Mouse (Mus musculus) MEL (cell line): ENCODE measurements around the gene 1110051M20Rik. TPM values are rescaled to one million over a fixed set of nuclear protein-coding genes. Genes with fewer than 3 reads are reported as not detected.

Source experiments
- DNase-seq: peaks from one replicate; pipeline ENCODE4 v3.0.0; 2011; ENCODE audit warnings: low read depth, low spot score
- H3K27ac ChIP-seq: 2 replicates; pipeline ENCODE4 v1.5.1; 2012; ENCODE audit warnings: low read depth, mild to moderate bottlenecking, control low read depth, low read length, moderate library complexity; ENCODE audit not compliant: control insufficient read depth
- H3K27me3 ChIP-seq, 2 experiments: fragments of 150-350 bp in 1 of 2; sonication (generic) in 1 of 2; 2 replicates each; pipeline ENCODE4 v1.6.1; 2012; ENCODE audit warnings: low read length in 2 of 2, mild to moderate bottlenecking in 2 of 2, improper control_type of control experiment in 1 of 2, moderate library complexity in 1 of 2; ENCODE audit not compliant: insufficient read depth in 2 of 2, control insufficient read depth in 1 of 2
- H3K36me3 ChIP-seq, 2 experiments: 2 replicates each; pipeline ENCODE4 v1.6.1; 2012 to 2014; ENCODE audit warnings: low read length in 2 of 2, improper control_type of control experiment in 1 of 2, inconsistent platforms in 1 of 2, mild to moderate bottlenecking in 1 of 2; ENCODE audit not compliant: insufficient read depth in 2 of 2, control insufficient read depth in 1 of 2
- H3K4me1 ChIP-seq, 2 experiments: fragments of 150-350 bp in 1 of 2; sonication (generic) in 1 of 2; 2 replicates each; pipeline ENCODE4 v1.6.1; 2012; ENCODE audit warnings: low read length in 2 of 2, improper control_type of control experiment in 1 of 2, mild to moderate bottlenecking in 1 of 2; ENCODE audit not compliant: insufficient read depth in 2 of 2, control insufficient read depth in 1 of 2
- H3K4me3 ChIP-seq, 2 experiments: fragments of 150-350 bp in 1 of 2; sonication (generic) in 1 of 2; 2 replicates each; pipeline ENCODE4 v1.5.1; 2012; ENCODE audit warnings: low read depth in 2 of 2, low read length in 2 of 2, mild to moderate bottlenecking in 2 of 2, moderate library complexity in 2 of 2, control low read depth in 1 of 2, improper control_type of control experiment in 1 of 2; ENCODE audit not compliant: control insufficient read depth in 1 of 2, insufficient read depth in 1 of 2
- H3K79me2 ChIP-seq: 2 replicates; pipeline ENCODE4 v1.6.1; 2012; ENCODE audit warnings: mild to moderate bottlenecking, low read length, moderate library complexity; ENCODE audit not compliant: control insufficient read depth, poor library complexity, insufficient read depth
- H3K9ac ChIP-seq: 2 replicates; pipeline ENCODE4 v1.6.1; 2012; ENCODE audit warnings: low read depth, mild to moderate bottlenecking, control low read depth, low read length, moderate library complexity; ENCODE audit not compliant: control insufficient read depth, poor library complexity, severe bottlenecking
- H3K9me3 ChIP-seq: fragments of 150-350 bp; sonication (generic); replicated peaks from 2 replicates; pipeline ENCODE4 v1.6.1; 2012; ENCODE audit warnings: mild to moderate bottlenecking, low read length, improper control_type of control experiment, moderate library complexity; ENCODE audit not compliant: insufficient read depth
- BHLHE40 ChIP-seq: IDR thresholded peaks from 2 replicates; pipeline ENCODE4 v1.6.1; 2012; ENCODE audit warnings: low read depth, mild to moderate bottlenecking, inconsistent platforms, low read length, improper control_type of control experiment, borderline replicate concordance
- CHD1 ChIP-seq: IDR thresholded peaks from 2 replicates; pipeline ENCODE4 v1.6.1; 2012; ENCODE audit warnings: low read depth, mild to moderate bottlenecking, inconsistent platforms, low read length, improper control_type of control experiment
- E2F4 ChIP-seq: IDR thresholded peaks from 2 replicates; pipeline ENCODE4 v1.6.1; 2011; ENCODE audit warnings: low read depth, low read length, improper control_type of control experiment, borderline replicate concordance
- EP300 ChIP-seq, 2 experiments: IDR thresholded peaks; 2 replicates each; pipeline ENCODE4 v1.6.1; 2011; ENCODE audit warnings: improper control_type of control experiment in 2 of 2, low read length in 2 of 2, low read depth in 1 of 2, mild to moderate bottlenecking in 1 of 2
- ETS1 ChIP-seq: IDR thresholded peaks from 2 replicates; pipeline ENCODE4 v1.6.1; 2012; ENCODE audit warnings: low read depth, mild to moderate bottlenecking, inconsistent platforms, low read length, improper control_type of control experiment, moderate library complexity
- HCFC1 ChIP-seq: IDR thresholded peaks from 2 replicates; pipeline ENCODE4 v1.6.1; 2012; ENCODE audit warnings: low read depth, mild to moderate bottlenecking, inconsistent platforms, low read length, improper control_type of control experiment, moderate library complexity
- JUND ChIP-seq: IDR thresholded peaks from 2 replicates; pipeline ENCODE4 v1.6.1; 2011; ENCODE audit warnings: low read depth, mild to moderate bottlenecking, improper control_type of control experiment, low read length
- KAT2A ChIP-seq: conservative IDR thresholded peaks from 2 replicates; pipeline ENCODE4 v1.6.1; 2012; ENCODE audit warnings: low read depth, low read length, improper control_type of control experiment, inconsistent platforms
- MAX ChIP-seq: IDR thresholded peaks from 2 replicates; pipeline ENCODE4 v1.6.1; 2011; ENCODE audit warnings: low read length, improper control_type of control experiment
- MAZ ChIP-seq: IDR thresholded peaks from 2 replicates; pipeline ENCODE4 v1.6.1; 2012; ENCODE audit warnings: low read depth, mild to moderate bottlenecking, inconsistent platforms, low read length, improper control_type of control experiment
- MYB ChIP-seq: IDR thresholded peaks from 2 replicates; pipeline ENCODE4 v1.6.1; 2011; ENCODE audit warnings: mild to moderate bottlenecking, low read depth, low read length, improper control_type of control experiment
- NELFE ChIP-seq: IDR thresholded peaks from 2 replicates; pipeline ENCODE4 v1.6.1; 2011; ENCODE audit warnings: low read depth, low read length, improper control_type of control experiment
- POLR2A ChIP-seq, 2 experiments: IDR thresholded peaks; 2 replicates each; pipeline ENCODE4 v1.6.1; 2011 to 2012; ENCODE audit warnings: low read length in 2 of 2, mild to moderate bottlenecking in 2 of 2, control low read depth in 1 of 2, improper control_type of control experiment in 1 of 2, low read depth in 1 of 2, moderate library complexity in 1 of 2; ENCODE audit not compliant: control insufficient read depth in 1 of 2, insufficient read depth in 1 of 2, poor library complexity in 1 of 2
- POLR2AphosphoS2 ChIP-seq: IDR thresholded peaks from 2 replicates; pipeline ENCODE4 v1.6.1; 2011; ENCODE audit warnings: low read length, improper control_type of control experiment
- POLR2AphosphoS5 ChIP-seq: IDR thresholded peaks from 2 replicates; pipeline ENCODE4 v1.6.1; 2012; ENCODE audit warnings: low read depth, borderline replicate concordance, mild to moderate bottlenecking, inconsistent platforms, low read length, moderate library complexity, mixed read lengths
- RAD21 ChIP-seq: IDR thresholded peaks from 2 replicates; pipeline ENCODE4 v1.6.1; 2011; ENCODE audit warnings: mild to moderate bottlenecking, low read depth, low read length, improper control_type of control experiment
- SMC3 ChIP-seq: IDR thresholded peaks from 2 replicates; pipeline ENCODE4 v1.6.1; 2011; ENCODE audit warnings: low read depth, low read length, improper control_type of control experiment
- TAL1 ChIP-seq: IDR thresholded peaks from 2 replicates; pipeline ENCODE4 v1.6.1; 2012; ENCODE audit warnings: mild to moderate bottlenecking, inconsistent platforms, low read length, moderate library complexity, mixed read lengths
- TBP ChIP-seq: IDR thresholded peaks from 2 replicates; pipeline ENCODE4 v1.8.0; 2011; ENCODE audit warnings: low read depth, low read length, improper control_type of control experiment
- TCF12 ChIP-seq: IDR thresholded peaks from 2 replicates; pipeline ENCODE4 v1.6.1; 2014; ENCODE audit warnings: low read depth, mild to moderate bottlenecking, inconsistent platforms, low read length, improper control_type of control experiment, moderate library complexity
- UBTF ChIP-seq: IDR thresholded peaks from 2 replicates; pipeline ENCODE4 v1.6.1; 2012; ENCODE audit warnings: low read depth, mild to moderate bottlenecking, inconsistent platforms, low read length, improper control_type of control experiment, moderate library complexity, borderline replicate concordance; ENCODE audit not compliant: insufficient read depth
- USF2 ChIP-seq, 2 experiments: IDR thresholded peaks; 2 replicates each; pipeline ENCODE4 v1.6.1; 2011 to 2012; ENCODE audit warnings: improper control_type of control experiment in 2 of 2, low read length in 2 of 2, borderline replicate concordance in 1 of 2, inconsistent platforms in 1 of 2, low read depth in 1 of 2, mild to moderate bottlenecking in 1 of 2; ENCODE audit not compliant: insufficient read depth in 1 of 2
- ZC3H11A ChIP-seq: IDR thresholded peaks from 2 replicates; pipeline ENCODE4 v1.6.1; 2012; ENCODE audit warnings: low read depth, mild to moderate bottlenecking, inconsistent platforms, low read length, improper control_type of control experiment
- ZKSCAN1 ChIP-seq: IDR thresholded peaks from 2 replicates; pipeline ENCODE4 v1.6.1; 2012; ENCODE audit warnings: low read depth, mild to moderate bottlenecking, inconsistent platforms, low read length, improper control_type of control experiment, moderate library complexity
- ZMIZ1 ChIP-seq: IDR thresholded peaks from 2 replicates; pipeline ENCODE4 v1.6.1; 2012; ENCODE audit warnings: low read depth, mild to moderate bottlenecking, inconsistent platforms, low read length, improper control_type of control experiment, moderate library complexity
- ZNF384 ChIP-seq: IDR thresholded peaks from 2 replicates; pipeline ENCODE4 v1.6.1; 2012; ENCODE audit warnings: low read depth, mild to moderate bottlenecking, inconsistent platforms, low read length, improper control_type of control experiment
- polyA plus RNA-seq, 2 experiments: library from polyadenylated mRNA; stranded (reverse) in 1 of 2; unstranded in 1 of 2; fragments of >175 nt in 1 of 2; fragments of >200 nt in 1 of 2; gene quantifications; 2 replicates each; pipeline versions ENCODE4 v1.2.1 to v1.2.4; 2012; ENCODE audit warnings: low replicate concordance in 2 of 2, low read depth in 1 of 2; ENCODE audit not compliant: insufficient read length in 2 of 2, insufficient read depth in 1 of 2, missing spikeins in 1 of 2
- total RNA-seq: library from RNA; depleted of rRNA; stranded (reverse); fragments of 300-350 nt; gene quantifications from 2 replicates; pipeline ENCODE4 v1.2.3, GENCODE M21; 2012

Gene 1110051M20Rik
- total and polyA plus RNA-seq, 3 experiments, result 23.0 to 23.3 TPM; not detected in 1

DNA sequence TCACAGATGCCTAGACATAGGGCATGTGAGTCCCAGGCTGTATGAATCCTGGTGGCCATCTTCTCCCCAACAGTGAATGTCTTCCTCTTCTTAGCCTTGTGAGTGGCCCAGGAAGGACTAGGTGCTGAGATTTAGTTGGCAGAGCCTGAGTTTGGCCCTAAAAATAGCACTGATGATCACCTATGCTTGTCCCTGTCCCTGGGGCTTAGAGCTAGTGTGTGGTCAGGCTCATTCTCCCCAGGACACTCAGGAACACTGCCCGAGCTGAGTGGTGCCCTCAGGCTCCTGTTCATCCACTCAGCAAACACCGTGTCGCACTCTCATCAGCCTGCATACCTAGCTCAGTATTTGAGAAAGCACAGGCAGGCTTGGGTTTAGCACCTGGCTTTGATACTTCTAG, 16.8 kb upstream of the 1110051M20Rik start:
- Histone ChIP-seq H3K36me3 (peaks cover 0 to 2% of the 10 kb centered on the region in 2 experiments; a peak in 2 of 4 replicates), H3K9me3 (no peaks in the 10 kb centered on the region), H3K9ac (no peak overlapping the region), H3K4me3 (no peak overlapping the region), H3K79me2 (no peaks in the 10 kb centered on the region; the same call in 1 of the 2 replicates), H3K4me1 (peaks cover 3 to 7% of the 10 kb centered on the region in 2 experiments; a peak in 3 of 4 replicates), H3K27me3 (no peaks in the 10 kb centered on the region), H3K27ac (no peak overlapping the region)
- TF ChIP-seq TBP (no peak), ZC3H11A (no peak), HCFC1 (no peak), BHLHE40 (no peak), RAD21 (no peak), TAL1 (no peak), MYB (no peak), ZMIZ1 (no peak), USF2 (IDR thresholded peaks at IDR 0.05; ENCODE audit: borderline replicate concordance in 1 of 2, insufficient read depth in 1 of 2, low read depth in 1 of 2, low read length in 2 of 2) (no peak), ETS1 (no peak), E2F4 (no peak), POLR2AphosphoS2 (no peak), MAZ (no peak), EP300 (IDR thresholded peaks at IDR 0.05; ENCODE audit: low read depth in 1 of 2, low read length in 2 of 2) (no peak), SMC3 (no peak), CHD1 (no peak), ZNF384 (no peak), UBTF (no peak)
- DNase-seq, result no peak

DNA sequence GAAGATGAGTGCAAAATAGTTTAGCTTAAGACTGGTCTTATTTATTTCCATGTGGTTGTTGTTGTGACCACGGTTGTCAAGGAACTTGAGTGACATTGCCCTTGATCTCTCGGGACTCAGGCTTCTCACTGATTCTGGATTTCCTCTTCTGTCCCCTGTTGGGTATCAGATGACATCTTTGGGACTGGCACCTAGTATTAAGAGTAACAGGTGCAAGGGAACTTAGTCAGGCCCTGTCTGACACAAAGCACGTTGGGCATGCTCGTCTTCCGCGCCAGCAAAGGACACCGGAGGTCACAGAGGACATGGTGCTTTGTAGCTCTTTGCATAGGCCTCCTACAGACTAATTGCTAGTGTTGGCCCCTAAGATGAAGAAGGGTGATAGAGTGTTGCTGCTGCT, 16.3 kb upstream of the 1110051M20Rik start:
- H3K36me3 ChIP-seq, result peaks cover 0 to 7% of the 10 kb centered on the region in 2 experiments; a peak in 2 of 4 replicates
- TF ChIP-seq BHLHE40, result no peak
- TF ChIP-seq TAL1, result no peak
- TF ChIP-seq KAT2A, result no peak
- TF ChIP-seq MYB, result no peak
- no peak for TF ChIP-seq ZKSCAN1
- TF ChIP-seq MAX, result no peak
- TF ChIP-seq HCFC1, result no peak
- no peak for TF ChIP-seq JUND
- TF ChIP-seq ZC3H11A, result no peak
- TF ChIP-seq TCF12, result no peak
- TF ChIP-seq NELFE, result no peak
- no peak for TF ChIP-seq EP300 (IDR thresholded peaks at IDR 0.05; ENCODE audit: low read depth in 1 of 2, low read length in 2 of 2)
- TF ChIP-seq TBP, result no peak
- TF ChIP-seq ETS1, result no peak
- no peak for TF ChIP-seq POLR2AphosphoS5
- no peak for TF ChIP-seq E2F4
- TF ChIP-seq POLR2A (IDR thresholded peaks at IDR 0.05; ENCODE audit: control insufficient read depth in 1 of 2, insufficient read depth in 1 of 2, low read depth in 1 of 2, low read length in 2 of 2, poor library complexity in 1 of 2), result no peak
- TF ChIP-seq CHD1, result no peak
- TF ChIP-seq USF2 (IDR thresholded peaks at IDR 0.05; ENCODE audit: borderline replicate concordance in 1 of 2, insufficient read depth in 1 of 2, low read depth in 1 of 2, low read length in 2 of 2), result no peak
- peaks cover 7 to 11% of the 10 kb centered on the region in 2 experiments; a peak in 3 of 4 replicates for H3K4me1 ChIP-seq
- no peak overlapping the region for H3K27ac ChIP-seq
- H3K79me2 ChIP-seq, result no peaks in the 10 kb centered on the region; the same call in 1 of the 2 replicates
- H3K9ac ChIP-seq, result no peak overlapping the region
- no peaks in the 10 kb centered on the region for H3K27me3 ChIP-seq
- H3K9me3 ChIP-seq, result no peaks in the 10 kb centered on the region
- H3K4me3 ChIP-seq, result no peak overlapping the region
- DNase-seq, result peak; percentile 10
